Mouse (Mus musculus) midbrain, postnatal 0 days (tissue): ENCODE data around the gene Foxp1. TPM values are rescaled to one million over a fixed set of nuclear protein-coding genes. Genes with fewer than 3 reads are reported as not detected.

Experiments used
- ATAC-seq: fragments of 200-750 bp; cut with Nextera tagmentation; 2 replicates; pipeline ENCODE4 v1.8.0; 2017; ENCODE audit warnings: moderate number of reproducible peaks, mild to moderate bottlenecking, moderate TSS enrichment, moderate library complexity; ENCODE audit not compliant: low FRiP score
- DNase-seq: peaks from one replicate; pipeline ENCODE4 v3.0.0-alpha.2; 2015; ENCODE audit warnings: low spot score
- H3K27ac ChIP-seq: fragments of 300-500 bp; sonication (generic); 2 replicates; pipeline ENCODE4 v1.5.1; 2014; ENCODE audit warnings: low read depth, mild to moderate bottlenecking, low read length, mixed read lengths
- H3K27me3 ChIP-seq: fragments of 300-500 bp; sonication (generic); 2 replicates; pipeline ENCODE4 v1.6.1; 2014; ENCODE audit warnings: low read length, control low read depth, mixed read lengths; ENCODE audit not compliant: insufficient read depth
- H3K36me3 ChIP-seq: fragments of 300-500 bp; sonication (generic); 2 replicates; pipeline ENCODE4 v1.6.1; 2014; ENCODE audit warnings: low read length, control low read depth, mixed read lengths; ENCODE audit not compliant: insufficient read depth
- H3K4me1 ChIP-seq: fragments of 300-500 bp; sonication (generic); 2 replicates; pipeline ENCODE4 v1.6.1; 2014; ENCODE audit warnings: mild to moderate bottlenecking, control low read depth, antibody characterized with exemption, low read length, mixed read lengths; ENCODE audit not compliant: insufficient read depth
- H3K4me2 ChIP-seq: fragments of 300-500 bp; sonication (generic); 2 replicates; pipeline ENCODE4 v1.6.1; 2014; ENCODE audit warnings: low read depth, mild to moderate bottlenecking, low read length, mixed read lengths; ENCODE audit not compliant: poor library complexity, severe bottlenecking
- H3K4me3 ChIP-seq: fragments of 300-500 bp; sonication (generic); 2 replicates; pipeline ENCODE4 v1.5.1; 2014; ENCODE audit warnings: low read depth, mild to moderate bottlenecking, low read length, moderate library complexity
- H3K9ac ChIP-seq: fragments of 300-500 bp; sonication (generic); replicated peaks from 2 replicates; pipeline ENCODE4 v1.6.1; 2014; ENCODE audit warnings: mild to moderate bottlenecking, low read length, moderate library complexity, mixed read lengths; ENCODE audit not compliant: poor library complexity, severe bottlenecking
- H3K9me3 ChIP-seq: fragments of 300-500 bp; sonication (generic); 2 replicates; pipeline ENCODE4 v1.6.1; 2016; ENCODE audit warnings: low read length, control low read depth
- CTCF ChIP-seq: IDR thresholded peaks from 2 replicates; pipeline ENCODE4 v1.5.1; 2016; ENCODE audit warnings: antibody characterized with exemption, mild to moderate bottlenecking
- WGBS: fragments of 180-500 bp; shearing (Covaris S2); extraction: QIAGEN DNeasy Blood & Tissue Kit; methylation state at CpG from one replicate; pipeline ENCODE4 v1.1.7; 2014; 5-methylcytosine and 5-hydroxymethylcytosine counted together
- polyA plus RNA-seq: library from polyadenylated mRNA; unstranded; fragments of >200 nt; fragmentation: Nextera tagmentation; extraction: Ambion mirVana; gene quantifications from 2 replicates; pipeline ENCODE4 v1.2.1, GENCODE M21; 2015
- total RNA-seq: library from RNA; depleted of rRNA; stranded (reverse); fragments of >200 nt; gene quantifications from 2 replicates; pipeline ENCODE4 v1.2.3, GENCODE M21; 2014

Foxp1 gene
- total and polyA plus RNA-seq, 2 experiments from 2014 or later = 71.1 to 74.3 TPM

- DNase-seq (no peak), ATAC-seq (no peak)
- no peak overlapping the region for H3K4me3 ChIP-seq
- no peak overlapping the region for H3K27ac ChIP-seq
- no peak overlapping the region for H3K9ac ChIP-seq
- no peaks in the 10 kb centered on the region for H3K4me1 ChIP-seq
- H3K4me2 ChIP-seq = no peak overlapping the region
- TF ChIP-seq CTCF = no peak
- no peaks in the 10 kb centered on the region for H3K9me3 ChIP-seq
- WGBS = 67% methylated on average over 4 of the region's 4 CpGs
- H3K27me3 ChIP-seq = no peaks in the 10 kb centered on the region; the same call in 1 of the 2 replicates
- no peaks in the 10 kb centered on the region for H3K36me3 ChIP-seq
These were observed 410.7 kb downstream of the Foxp1 start for GRCm38 (mm10) chr6:99111856-99112255.

DNA sequence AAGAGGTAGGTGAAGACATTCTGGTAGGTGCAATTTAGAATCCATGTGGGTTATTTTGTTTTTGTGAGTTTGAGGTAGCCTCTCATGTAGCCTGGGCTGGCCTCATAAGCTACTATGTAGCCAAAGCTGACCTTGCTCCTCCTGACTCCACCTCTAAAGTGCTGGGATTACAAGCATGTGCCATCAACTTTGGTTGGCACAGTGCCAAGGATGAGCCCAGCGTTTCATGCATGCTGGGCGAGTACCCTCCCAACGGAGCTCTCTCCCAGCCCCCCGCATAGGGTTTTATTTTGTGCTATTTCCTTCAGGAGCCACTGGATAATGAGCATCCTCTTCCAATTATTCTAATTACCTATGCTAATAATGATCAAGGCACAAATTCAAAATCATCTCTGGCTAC, 414.1 kb downstream of the Foxp1 start:
- no peak for ATAC-seq
- Histone ChIP-seq H3K27ac (no peak overlapping the region), H3K4me2 (no peak overlapping the region), H3K9ac (no peak overlapping the region), H3K4me3 (no peak overlapping the region), H3K9me3 (no peaks in the 10 kb centered on the region), H3K36me3 (no peaks in the 10 kb centered on the region), H3K27me3 (no peaks in the 10 kb centered on the region; the same call in 1 of the 2 replicates), H3K4me1 (no peaks in the 10 kb centered on the region)
- 75% methylated on average over 4 of the region's 4 CpGs for WGBS
- no peak for TF ChIP-seq CTCF
- DNase-seq = no peak

DNA sequence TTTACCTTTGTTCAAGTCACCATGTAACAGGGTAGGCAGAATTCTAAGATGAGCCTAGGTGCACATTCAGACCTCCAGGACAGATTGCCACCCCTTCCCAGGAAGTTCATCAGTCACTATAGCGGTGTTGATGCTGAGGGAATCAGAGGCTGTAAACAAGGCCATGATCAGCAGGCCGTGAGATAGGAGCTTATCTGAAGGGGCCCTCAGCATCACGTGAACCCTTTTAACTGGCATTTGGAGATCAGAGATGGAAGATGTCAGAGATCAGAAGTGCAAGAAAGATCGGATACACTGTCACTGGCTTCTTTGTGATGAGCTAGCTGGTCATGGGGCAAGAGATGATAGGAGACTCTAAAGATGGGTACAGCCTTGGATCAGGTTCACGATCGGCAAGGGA, 414.8 kb downstream of the Foxp1 start:
- no peaks in the 10 kb centered on the region for H3K4me1 ChIP-seq
- no peaks in the 10 kb centered on the region for H3K27me3 ChIP-seq
- WGBS = 92% methylated on average over 6 of the region's 6 CpGs
- H3K36me3 ChIP-seq = no peaks in the 10 kb centered on the region
- no peak overlapping the region for H3K27ac ChIP-seq
- H3K9ac ChIP-seq = no peak overlapping the region
- no peak overlapping the region for H3K4me2 ChIP-seq
- no peak overlapping the region for H3K4me3 ChIP-seq
- ATAC-seq (no peak), DNase-seq (no peak)
- no peaks in the 10 kb centered on the region for H3K9me3 ChIP-seq
- TF ChIP-seq CTCF = no peak

DNA sequence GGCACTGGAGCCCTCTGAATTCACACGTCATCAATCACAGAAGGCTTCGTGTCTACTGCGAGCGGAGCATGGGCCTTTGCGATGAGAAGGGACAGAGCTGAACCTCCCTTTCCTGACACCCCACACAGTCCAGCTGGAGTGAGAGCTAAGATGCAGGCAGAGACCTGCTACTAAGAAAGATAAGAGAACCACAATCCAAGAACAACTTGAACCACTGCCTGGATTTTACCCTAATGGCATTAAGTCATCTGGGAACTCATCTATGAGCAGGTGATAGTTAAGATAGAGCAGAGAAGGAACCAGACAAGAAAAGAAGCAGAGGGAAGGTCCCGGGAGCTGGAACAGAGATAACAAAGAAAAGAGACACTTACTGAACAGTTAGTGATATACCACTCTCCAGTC, 415.4 kb downstream of the Foxp1 start:
- H3K27ac ChIP-seq = no peak overlapping the region
- 95% methylated on average over 6 of the region's 6 CpGs for WGBS

GRCm38 (mm10) chr6:99105979-99106378, 416.5 kb downstream of the Foxp1 start:
- no peak for DNase-seq
- Histone ChIP-seq H3K27me3 (no peaks in the 10 kb centered on the region), H3K27ac (no peak overlapping the region), H3K9me3 (no peaks in the 10 kb centered on the region), H3K36me3 (no peaks in the 10 kb centered on the region), H3K4me2 (no peak overlapping the region), H3K9ac (no peak overlapping the region), H3K4me3 (no peak overlapping the region), H3K4me1 (no peaks in the 10 kb centered on the region)
- WGBS = 83% methylated on average over 4 of the region's 4 CpGs
- TF ChIP-seq CTCF = no peak
- no peak for ATAC-seq

More for the DNA sequence above, 415.4 kb downstream of the Foxp1 start:
- Histone ChIP-seq H3K36me3 (no peaks in the 10 kb centered on the region), H3K9ac (no peak overlapping the region), H3K9me3 (no peaks in the 10 kb centered on the region), H3K4me2 (no peak overlapping the region), H3K4me1 (no peaks in the 10 kb centered on the region), H3K4me3 (no peak overlapping the region), H3K27me3 (no peaks in the 10 kb centered on the region)
- no peak for TF ChIP-seq CTCF
- DNase-seq = no peak
- no peak for ATAC-seq

GRCm38 (mm10) chr6:99104446-99104845, 418.1 kb downstream of the Foxp1 start:
- Histone ChIP-seq H3K4me1 (no peaks in the 10 kb centered on the region), H3K27me3 (no peaks in the 10 kb centered on the region), H3K36me3 (no peaks in the 10 kb centered on the region), H3K27ac (no peak overlapping the region), H3K9ac (no peak overlapping the region), H3K4me3 (no peak overlapping the region), H3K9me3 (no peaks in the 10 kb centered on the region), H3K4me2 (no peak overlapping the region)
- no peak for ATAC-seq
- 40% methylated on average over 7 of the region's 7 CpGs for WGBS
- no peak for TF ChIP-seq CTCF
- no peak for DNase-seq

DNA sequence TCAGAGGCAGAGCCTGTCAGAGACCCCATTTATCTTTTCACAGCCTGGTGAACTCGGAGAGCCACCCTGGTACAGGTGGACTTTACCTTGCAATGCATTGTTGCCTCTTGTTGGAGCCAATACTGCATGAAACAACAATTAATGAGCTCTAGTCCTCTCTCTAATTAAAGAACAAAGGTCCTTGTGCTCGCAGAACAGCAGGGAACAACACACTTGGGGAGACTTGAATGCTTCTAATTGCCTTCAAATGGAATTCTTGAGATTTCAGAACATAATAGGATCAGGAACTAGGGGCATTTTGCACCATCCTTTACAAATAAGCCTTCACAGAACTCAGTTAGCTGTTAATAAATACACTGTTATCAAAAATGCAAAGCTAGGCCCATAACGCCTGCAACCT, 418.6 kb downstream of the Foxp1 start:
- no peak for TF ChIP-seq CTCF
- no peak overlapping the region for H3K9ac ChIP-seq
- no peaks in the 10 kb centered on the region for H3K27me3 ChIP-seq
- H3K4me1 ChIP-seq = no peaks in the 10 kb centered on the region
- no peaks in the 10 kb centered on the region for H3K36me3 ChIP-seq
- 64% methylated on average over 3 of the region's 3 CpGs for WGBS
- no peak for ATAC-seq
- no peak overlapping the region for H3K4me2 ChIP-seq
- no peak overlapping the region for H3K27ac ChIP-seq
- no peaks in the 10 kb centered on the region for H3K9me3 ChIP-seq
- H3K4me3 ChIP-seq = no peak overlapping the region
- no peak for DNase-seq
